Mouse (Mus musculus) liver (tissue): ENCODE measurements at regions not wholly inside any gene's neighbourhood (a gene's known extent, or its start where the extent isn't known, plus 50 kb on each side); places are given as distances from the start of the nearest gene placed in this dataset.

Experiments
- DNase-seq: peaks from one replicate; pipeline ENCODE4 v3.0.0-alpha.2; 2020; ENCODE audit warnings: mixed read lengths

DNA sequence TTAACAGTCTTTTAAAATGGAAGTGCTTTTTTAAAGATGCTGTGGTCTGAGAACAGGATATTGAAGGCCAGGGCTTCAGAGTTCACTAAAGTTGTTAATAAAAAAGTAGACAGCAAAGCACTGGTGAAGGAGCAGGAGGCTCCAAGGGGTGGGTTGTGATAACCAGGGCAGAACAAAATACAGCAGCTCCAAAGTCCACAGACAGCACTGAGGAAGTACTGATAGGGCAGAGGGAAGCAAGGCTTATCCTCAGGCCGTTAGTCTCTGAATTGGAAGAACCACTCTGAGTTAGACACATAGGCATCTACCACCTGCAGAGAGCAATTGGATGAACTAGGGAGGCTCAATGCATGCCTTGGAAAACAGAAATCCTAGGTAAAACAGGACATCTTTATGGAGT, 62.1 kb downstream of the P2ry1 start:
- DNase-seq, result peak; percentile 9

DNA sequence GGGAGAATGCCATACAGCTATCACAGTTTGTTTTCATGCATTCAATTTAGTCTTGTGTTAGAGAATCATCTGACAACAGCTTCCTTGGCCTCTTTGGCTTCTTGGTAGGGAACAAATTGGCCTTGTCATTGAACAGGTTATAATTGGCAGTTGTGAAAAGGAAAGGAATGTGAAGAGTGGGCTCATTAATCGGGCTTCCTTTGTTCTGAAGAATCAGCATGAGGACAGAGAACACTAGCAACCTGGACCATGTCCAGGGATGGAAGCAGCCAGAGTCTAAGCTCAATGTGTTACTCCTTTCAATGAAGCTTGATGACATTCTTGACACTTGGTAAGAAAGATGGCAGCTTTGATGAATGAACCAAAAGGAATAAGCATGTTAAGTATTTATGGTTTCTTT, 64.5 kb downstream of the P2ry1 start:
- no peak for DNase-seq

DNA sequence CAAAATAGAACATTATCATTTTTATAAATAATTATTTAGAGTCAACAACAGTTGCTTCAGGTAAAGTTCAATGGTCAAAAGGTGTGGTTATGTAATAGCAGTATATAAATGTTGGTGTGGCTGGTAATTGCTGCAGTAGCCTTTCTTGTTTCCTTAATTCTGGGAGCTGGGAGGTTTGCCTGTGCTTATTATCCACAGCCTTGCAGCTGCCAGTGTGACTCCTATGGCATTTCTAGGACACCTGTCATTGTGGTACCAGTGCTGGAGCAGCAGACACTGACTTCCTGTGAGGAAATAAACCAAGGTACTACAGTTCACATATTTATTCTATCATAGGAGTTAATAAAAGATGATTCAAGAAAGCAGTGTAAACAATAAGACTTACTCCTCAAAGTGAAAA, 65.6 kb downstream of the P2ry1 start:
- DNase-seq, result no peak

DNA sequence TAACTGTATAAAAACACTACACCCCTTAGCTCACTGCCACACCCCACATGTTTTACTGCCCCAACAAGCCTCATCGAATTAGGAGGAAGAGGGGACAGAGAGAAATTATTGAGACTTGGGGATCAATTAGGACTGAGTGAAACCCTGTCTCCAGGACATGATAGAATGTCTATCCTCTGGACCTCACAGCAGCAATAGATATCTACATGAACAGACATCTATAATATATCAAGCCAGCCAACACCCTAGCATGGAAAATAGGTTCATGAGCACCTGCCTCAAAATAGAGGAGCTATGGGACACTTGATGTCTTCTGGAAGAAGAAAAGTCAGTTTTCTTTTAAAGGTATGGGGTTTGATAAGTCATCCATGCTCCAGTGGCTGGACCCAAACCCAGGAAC, 68.4 kb downstream of the P2ry1 start:
- DNase-seq, result no peak

DNA sequence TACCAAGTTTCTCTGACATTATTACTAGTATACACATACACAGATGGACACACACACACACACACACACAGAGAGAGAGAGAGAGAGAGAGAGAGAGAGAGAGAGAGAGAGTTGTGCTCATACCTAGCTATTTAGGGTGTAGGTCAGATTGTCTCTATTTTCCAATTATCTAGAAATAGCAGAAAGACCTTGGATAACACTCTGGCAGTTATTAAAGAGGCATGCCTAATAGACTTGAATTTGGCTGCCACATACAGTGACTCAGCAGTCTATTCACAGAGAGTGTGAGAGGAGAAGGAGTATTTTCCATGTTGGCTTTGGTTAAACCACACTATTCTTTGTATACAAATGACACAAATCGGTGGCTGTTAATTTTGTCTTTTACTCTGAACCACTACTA, 69.7 kb downstream of the P2ry1 start:
- no peak for DNase-seq

DNA sequence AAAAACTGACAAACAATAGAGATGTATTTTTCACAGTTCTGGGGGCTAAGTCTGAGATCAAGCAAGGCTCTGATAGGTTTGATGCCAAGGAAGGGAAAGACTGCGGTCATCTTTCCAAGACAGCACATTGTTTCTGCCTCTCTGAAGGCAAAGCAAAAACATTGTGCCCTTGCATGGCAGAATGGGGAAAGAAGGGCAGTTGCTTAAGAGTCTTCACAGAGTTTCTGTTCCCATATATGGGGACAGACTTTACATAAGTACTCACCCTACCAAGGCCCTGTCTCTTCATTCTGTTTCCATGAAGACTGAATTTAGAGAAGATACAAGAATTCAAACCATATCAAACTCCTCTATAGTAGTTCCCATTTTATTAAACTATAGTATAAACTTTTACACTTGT, 70.5 kb downstream of the P2ry1 start:
- DNase-seq, result no peak

DNA sequence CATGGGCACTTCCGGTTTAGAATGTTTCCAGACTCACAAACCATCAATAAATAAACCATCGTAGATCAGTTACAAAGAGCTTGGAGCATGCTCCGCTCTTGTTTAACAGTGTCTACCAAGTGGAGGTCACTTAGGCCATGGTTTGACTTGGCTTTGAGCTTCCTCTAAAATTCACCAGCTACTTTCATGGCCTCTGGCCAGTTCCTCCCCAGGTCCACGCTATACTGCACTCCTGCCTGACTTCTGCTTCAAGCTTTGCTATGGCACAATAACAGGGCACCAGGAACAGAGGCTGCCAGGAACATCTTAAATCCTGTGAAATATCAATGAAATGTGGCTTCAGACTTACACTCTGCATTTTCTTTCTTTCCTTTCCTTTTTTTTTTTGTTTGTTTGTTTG, 71.2 kb downstream of the P2ry1 start:
- no peak for DNase-seq

DNA sequence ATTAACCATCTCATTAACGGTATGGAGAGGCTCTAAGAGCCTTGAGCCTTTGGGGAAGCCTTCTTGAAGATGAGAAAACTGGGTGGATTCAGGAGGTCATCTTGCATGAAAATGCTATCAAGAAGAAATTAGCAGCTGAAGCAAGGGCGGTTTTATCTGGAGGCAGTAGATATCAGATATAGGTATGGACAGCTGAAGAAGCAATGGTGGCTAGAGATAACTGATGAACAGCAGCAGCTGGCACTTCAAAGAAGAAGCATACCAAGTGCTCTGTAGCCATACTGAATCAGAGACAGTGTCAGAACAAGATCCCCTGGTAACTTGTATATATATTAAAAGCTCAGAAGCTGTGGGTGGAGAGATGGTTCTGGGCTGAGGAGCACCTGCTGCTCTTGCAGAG, 73.2 kb downstream of the P2ry1 start:
- no peak for DNase-seq

DNA sequence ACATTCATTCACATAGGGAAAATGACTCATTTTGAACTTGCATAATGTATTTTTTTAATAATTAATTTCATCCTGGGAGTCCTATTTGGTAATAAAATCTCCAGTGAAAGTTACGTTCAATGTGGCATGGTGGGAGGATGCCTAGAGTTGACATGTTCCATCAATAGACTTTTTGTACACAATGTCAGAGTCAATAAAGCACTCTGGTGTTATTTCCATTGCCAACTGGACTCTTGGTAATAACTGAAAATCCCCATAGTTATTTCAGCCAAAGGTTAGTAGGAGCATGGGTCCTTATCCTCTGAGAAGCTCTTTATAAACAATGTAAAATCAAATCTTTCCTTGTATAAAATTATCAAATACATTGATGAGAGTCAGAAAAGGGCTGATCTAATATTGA, 87.3 kb downstream of the P2ry1 start:
- DNase-seq, result no peak

DNA sequence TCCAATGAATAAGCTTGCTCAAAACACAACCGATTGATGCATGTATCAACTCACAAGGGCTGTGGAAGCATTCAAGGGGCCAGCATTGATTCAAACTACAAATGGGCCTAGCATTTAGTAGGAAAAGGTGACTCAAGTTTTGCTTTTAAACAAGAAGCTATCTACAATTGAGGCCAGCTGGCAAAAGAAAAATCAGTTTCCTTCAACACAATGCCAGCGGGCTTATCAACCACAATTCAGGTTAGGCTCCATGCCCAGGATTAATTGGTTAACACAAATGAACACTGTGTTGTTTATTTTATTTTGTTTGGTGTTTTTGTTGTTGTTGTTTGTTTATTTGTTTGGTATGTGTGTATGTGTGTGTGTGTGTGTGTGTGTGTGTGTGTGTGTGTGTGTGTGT, 89.4 kb downstream of the P2ry1 start:
- no peak for DNase-seq

DNA sequence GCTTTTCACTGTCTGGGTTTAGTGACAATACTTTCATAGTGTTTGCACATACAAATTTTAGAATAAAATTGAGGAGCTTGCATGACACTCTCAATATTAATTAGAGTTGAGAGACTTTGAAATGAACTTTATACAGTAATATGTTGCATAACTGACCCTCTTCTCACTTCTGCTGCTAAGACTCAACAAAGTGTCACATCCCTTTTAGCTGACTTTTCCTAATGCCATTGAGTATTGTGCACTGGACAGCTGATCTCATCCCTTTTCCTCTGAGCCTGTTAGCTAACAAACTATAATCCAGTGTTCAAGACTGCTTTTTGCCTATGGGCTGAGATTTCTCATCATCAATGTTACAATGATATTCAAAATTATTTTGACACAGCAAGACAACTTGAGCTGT, 113.8 kb downstream of the P2ry1 start:
- no peak for DNase-seq

DNA sequence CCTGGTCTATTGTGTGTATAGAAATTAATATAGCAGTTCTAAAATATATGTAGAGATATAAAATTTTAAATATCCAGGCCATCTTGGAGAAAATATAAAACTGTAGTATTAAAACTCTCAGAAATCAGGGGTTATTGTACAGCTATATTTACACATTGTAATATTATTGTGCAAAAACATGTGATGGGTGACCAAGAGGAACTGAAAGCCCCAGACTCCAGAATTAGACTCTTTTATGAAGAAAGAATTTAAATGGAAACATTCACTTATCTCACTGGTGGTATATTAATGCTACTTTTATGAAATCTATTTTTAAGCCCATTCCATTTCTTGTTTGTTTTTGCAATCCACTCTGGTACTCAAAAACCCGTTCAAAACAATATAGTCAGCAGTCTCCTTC, 130.5 kb downstream of the P2ry1 start:
- DNase-seq, result no peak

DNA sequence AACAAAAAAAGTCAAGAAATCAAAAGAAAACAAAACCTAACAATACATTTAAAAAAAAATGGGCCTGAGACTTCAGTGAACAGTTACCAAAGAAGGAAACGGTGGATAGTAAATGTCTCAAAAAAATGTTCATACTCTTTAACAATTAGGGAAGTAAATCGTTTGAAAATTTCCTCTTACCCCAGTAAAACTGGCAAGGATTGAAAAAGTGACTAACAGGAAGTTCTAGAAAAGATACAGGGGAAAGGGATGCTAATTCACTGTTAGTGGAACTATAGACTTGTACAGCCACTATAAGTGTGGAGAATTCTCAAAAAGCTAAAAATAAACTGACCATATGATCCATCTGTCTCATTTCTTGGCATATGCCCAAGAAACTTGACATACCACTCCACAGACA, 151.5 kb downstream of the P2ry1 start:
- no peak for DNase-seq

DNA sequence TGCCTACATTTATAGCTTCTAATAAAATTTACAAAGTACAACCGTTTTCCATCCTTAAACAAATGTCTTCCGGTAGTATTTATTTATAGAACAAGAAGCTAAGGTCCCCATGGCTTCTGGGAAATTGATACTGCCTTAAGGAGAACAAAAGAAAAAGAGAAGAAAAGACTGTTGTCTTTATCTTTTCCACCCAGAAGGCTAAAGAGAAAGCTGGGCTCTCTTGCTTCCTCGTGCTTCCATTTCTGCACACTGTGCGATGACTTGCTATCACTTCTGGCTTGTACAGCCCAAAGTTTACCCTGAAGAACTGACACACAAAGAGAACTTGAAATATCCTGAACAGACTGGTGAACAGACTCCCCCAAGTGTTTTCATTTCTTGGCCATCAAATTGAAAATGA, 157.2 kb downstream of the P2ry1 start:
- peak; percentile 13 for DNase-seq

DNA sequence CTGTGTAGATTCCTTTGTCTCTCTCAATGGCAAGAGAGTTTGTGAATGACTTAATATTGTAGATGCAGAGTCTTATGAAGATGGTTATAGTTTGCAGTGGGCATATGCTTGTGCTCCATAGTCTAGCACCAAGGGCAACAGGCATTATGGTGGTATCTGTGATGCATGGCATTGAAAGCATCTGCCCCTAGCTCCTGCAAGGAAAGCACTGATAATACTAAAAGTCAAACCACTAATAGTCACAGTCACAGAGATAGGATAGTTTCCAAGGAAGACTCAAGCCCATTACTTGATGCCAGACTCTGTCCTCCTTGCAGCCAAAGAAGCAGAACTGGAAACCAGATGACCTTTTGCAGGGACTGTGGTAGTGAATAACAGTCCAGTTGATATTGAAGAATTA, 158.8 kb downstream of the P2ry1 start:
- DNase-seq, result no peak

DNA sequence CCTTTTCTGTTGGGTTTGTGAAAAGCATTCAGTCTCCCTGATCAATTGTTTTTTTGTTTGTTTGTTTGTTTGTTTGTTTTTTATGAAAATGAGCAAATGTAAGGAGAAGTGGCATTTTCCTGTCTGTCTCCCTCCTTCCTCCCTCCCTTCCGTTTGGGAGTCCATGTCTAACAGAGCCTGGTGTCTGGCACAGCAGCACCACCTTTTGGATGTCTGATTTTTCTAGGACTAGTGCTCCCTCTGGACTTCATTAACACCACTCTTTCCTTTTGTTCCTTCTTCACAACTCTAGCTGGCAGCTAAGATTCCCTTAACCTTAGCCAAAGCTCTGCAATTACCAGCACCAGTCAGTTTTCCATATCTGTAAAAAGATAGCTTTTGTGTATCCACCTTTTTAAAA, 175.6 kb upstream of the Rap2b start:
- no peak for DNase-seq

DNA sequence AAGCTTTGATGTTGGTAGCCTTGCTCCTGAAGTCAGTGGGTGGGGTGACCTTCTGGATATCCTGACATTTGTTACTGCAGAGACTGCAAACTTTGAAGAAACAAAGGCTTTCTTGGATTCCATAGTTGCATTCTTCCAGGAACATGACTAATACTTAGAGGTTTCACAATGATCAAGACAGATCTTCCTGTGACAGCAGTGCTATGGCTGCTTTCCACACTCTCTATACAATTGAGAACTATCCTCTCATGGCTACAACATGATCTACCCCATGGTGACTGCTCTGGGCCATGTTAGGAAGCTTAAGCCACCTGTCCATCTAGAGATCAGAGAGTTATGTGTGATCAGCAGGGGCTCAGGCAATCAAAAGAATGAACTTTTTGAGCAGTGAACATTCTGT, 172.8 kb upstream of the Rap2b start:
- DNase-seq, result no peak

DNA sequence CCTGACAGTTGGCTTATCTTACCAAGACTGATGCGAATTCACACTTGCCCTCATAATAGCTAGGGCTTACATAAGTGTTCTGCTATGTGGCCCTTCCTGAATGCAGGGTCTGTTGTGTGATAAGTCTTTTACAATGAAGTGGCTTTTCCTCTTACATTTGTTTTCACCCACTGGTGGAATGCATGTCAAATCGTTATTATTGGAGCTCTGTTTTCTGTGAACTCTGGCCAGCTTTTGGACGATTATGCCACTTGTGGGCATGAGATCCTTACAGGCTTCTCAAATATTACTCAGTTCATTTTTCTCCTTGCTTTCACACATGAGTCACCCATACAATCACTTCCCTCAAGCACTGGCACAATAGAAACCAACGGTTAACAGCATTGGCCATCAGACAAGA, 144.9 kb upstream of the Rap2b start:
- no peak for DNase-seq

DNA sequence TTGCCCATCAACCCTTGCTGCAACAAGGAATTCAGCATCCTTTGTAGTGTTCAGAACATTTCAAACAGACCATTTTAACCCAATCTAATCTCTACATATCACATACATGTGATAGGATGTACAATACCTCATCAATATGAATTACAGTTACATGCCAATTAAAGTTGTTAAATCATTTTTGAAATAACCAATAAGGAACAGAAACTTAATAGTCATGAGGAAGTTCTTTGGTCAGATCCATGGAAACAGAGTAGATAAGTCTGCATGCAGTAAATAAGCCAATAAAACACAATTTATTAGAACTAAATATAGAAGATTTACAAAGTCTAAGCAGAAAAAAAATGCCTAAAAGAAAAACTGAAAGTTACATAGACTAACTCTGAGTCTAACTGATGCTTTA, 136.9 kb upstream of the Rap2b start:
- no peak for DNase-seq

DNA sequence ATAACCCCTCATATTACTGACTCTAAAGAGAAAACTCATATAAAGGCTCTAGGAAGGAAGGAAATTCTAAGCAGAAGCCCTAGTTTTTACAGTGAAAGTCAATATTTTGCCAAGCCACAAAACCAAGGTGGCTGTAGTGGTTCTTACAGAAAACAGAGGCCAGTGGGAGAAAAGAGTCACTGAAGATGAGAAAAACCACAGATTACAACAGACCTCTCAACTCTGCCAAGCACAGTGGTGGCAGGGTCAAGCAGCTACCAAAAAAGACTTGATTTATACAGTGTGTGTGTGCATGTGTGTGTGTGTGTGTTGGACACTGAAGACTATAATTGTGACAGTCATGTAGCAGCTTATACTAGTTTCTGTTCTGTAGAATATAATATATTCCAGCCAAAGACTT, 136.4 kb upstream of the Rap2b start:
- no peak for DNase-seq

DNA sequence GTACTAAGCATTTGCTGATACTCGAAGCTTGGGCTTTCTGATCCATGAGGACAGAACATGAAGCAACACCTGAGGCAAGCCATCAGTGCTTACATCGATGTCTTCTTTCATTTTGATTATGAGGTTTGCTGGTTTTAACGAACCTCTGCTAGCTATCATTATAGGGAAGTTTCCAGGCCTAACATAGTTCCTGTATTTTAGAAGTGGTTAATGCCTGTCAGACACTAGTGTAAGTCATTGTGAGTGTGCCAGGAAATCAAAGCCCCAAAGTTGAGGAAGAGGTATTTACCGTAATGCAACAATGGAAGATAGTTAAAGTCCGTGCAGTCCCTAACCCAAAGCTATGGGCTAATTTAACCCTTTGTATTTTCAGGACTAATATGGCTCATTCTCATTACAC, 120.1 kb upstream of the Rap2b start:
- DNase-seq, result no peak

DNA sequence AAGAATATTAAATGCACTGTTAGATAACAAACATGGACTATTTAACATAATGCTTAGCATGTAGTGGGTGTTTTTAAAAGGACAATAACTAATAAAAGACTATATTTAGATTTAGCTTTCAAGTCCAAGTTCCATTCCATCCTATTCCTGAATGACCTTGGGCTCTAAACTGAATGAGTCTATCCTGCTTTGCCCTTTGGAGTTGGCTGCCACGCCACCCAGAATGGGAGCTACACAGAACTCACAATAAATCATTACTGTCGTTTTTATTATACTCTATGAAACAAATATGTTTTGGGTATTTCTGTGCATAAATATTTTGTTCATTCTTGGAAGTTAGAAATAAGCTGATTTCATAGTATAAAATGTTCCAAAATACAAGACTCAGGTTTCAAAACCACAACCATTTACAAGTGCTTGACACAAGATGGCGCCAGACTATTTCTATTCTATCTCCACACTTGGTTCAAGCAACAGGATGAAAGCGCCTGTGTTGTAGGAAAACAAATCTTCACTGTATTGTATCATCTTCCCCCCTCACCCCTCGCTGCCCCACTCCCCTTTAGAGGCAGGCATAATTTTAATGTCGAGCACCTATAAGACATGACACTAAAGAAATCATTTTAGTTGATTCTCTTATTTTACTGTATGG, 117.4 kb upstream of the Rap2b start:
- DNase-seq, result peak; percentile 5

DNA sequence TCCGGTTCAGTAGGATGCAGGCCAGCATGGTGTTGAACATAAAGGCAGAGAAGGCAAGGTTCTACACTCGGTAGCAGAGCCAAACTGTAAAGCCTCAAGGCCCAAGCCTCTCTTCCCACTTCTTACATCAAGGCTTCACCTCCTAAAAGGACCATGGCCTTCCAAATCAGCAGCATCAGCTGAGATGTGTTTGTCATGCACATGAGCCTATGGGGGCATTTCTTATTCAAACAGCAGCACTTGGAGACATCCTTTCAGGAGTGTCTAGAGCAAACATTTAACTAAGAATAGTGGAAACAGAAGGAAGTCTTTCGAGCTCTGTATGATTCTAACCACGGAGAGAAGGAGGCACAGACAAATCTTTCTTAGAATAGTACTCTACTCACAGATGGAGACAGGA, 115.0 kb upstream of the Rap2b start:
- no peak for DNase-seq

DNA sequence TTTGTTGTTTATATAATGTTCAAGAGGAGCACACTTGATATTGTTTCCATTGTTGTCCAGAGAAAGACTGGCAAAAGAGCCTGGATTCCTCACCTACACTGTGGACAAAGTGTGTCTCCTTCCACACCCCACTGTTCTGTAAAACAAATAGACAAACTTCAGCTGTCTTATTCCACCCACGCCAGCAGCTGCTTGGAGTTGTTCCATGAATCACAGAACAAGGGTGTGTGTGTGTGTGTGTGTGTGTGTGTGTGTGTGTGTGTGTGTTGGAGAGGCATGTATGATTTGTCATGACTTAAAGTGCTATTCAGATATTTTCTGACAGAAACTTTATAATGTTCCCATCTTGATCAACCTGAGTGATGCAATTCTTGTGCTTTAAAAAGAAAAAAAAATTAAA, 114.1 kb upstream of the Rap2b start:
- no peak for DNase-seq

DNA sequence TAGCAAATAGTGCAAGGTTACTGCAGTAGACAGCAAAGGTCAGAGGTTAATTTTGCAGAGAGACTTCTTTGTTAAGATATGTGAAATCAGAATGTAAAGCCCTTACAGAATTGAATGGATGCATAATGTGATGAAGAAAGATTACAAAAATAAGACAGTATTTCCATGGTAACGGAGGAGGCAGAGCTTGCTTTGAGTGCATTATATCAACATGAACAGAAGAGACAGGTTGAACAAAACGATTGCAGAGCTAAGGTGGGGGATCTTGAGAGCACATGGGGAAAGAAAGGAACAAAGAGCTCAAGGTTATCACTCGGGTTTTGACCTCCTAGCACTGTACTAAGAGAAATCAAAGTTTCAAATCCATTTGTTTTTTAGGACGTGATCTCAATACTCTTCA, 106.2 kb upstream of the Rap2b start:
- DNase-seq, result no peak

DNA sequence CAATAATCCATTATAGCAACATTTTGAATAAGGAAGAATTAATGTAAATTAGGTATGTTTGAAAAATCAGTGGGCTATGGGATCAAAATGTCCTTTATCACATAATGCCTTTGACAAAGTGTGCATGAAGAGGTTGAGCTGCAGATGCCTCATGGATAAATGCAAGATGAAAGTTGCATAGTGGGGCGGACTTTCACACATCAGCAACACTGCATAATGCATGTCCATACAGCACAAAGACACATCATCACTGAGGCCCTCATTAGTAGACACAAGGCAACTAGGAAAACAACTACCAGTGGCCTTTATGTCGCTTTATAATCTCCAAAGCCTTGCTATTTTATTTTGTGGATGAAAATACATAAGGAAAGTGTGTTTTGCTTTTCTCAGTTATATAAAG, 105.8 kb upstream of the Rap2b start:
- DNase-seq, result no peak
